Mouse (Mus musculus): ENCODE results near the gene Capg. TPM values are rescaled to one million over a fixed set of nuclear protein-coding genes. Genes with fewer than 3 reads are reported as not detected.

Capg gene
- polyA plus RNA-seq, 1 experiment from 2014 or later, result 148 TPM

DNA sequence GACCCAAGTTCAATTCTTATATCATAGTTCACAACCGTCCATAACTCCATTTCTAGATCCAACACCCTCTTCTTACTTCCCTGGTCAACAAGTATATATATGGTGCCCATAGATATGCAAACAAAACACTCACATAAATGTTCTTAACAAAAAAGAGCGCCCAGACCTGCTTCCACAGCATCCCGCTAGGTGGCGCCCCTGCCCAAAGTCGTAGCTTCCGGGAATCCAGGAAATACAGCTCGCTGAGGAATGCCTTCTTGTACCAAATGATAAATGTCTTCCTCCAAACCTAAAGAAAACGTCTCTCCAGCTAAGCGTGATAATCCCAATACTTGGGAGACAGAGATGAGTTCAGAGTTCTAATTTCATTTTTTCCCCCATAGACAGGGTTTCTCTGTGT is 9.0 kb upstream of the Capg start:
- 7% methylated on average over 9 of the region's 9 CpGs for WGBS
- no peak for ATAC-seq
- H3K27me3 ChIP-seq (replicated peaks; ENCODE audit: insufficient read depth, low read length), result no peaks in the 10 kb centered on the region
- peak; percentile 94 for TF ChIP-seq CTCF (IDR thresholded peaks at IDR 0.05)
- TF ChIP-seq EP300 (IDR thresholded peaks at IDR 0.05), result peak; percentile 40; the same call in 1 of the 2 replicates
- H3K9ac ChIP-seq (replicated peaks; ENCODE audit: low read depth), result no peak overlapping the region
- no peaks in the 10 kb centered on the region for H3K36me3 ChIP-seq (ENCODE audit: insufficient read depth, low read length)
- H3K4me2 ChIP-seq (replicated peaks; ENCODE audit: low read depth, low read length), result no peak overlapping the region
- H3K27ac ChIP-seq (ENCODE audit: low read length), result no peak overlapping the region
- no peak overlapping the region for H3K4me3 ChIP-seq (ENCODE audit: low read depth, low read length)
- DNase-seq (ENCODE audit: low spot score), result peak; percentile 90
- no peaks in the 10 kb centered on the region for H3K9me3 ChIP-seq (ENCODE audit: low read length)
- H3K4me1 ChIP-seq (ENCODE audit: insufficient read depth, low read depth, low read length), result peaks cover 2% of the 10 kb centered on the region; the same call in 1 of the 2 replicates

DNA sequence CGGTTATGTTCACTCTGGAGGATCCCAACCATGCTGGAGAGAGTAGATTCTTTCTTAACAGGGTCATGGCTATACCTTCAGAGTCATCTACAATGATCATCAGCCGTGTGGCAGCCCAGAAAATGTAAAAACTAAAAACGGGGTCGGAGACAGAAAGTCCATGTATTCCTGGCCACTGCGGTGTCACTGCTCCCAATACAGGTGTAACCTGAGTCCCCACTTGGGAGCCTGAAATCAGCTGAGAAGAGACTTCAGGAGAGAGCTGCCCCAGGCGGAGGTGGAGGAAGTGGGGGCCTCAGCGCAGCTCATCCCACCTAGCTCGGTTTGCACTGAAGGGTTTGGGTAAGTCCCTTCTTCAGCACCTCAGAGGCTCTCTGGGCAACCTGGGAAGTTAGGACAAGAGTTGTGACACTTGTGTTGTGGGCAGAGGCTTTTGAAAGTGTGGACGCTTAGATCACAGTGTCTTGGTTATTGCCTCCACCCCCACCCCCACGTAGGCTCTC is 6.1 kb upstream of the Capg start:
- peak overlapping the region; percentile 75 for H3K4me2 ChIP-seq (replicated peaks; ENCODE audit: low read depth, low read length)
- H3K27ac ChIP-seq (ENCODE audit: low read length), result peak overlapping the region; percentile 73
- no peak for TF ChIP-seq EP300 (IDR thresholded peaks at IDR 0.05)
- no peak for TF ChIP-seq CTCF (IDR thresholded peaks at IDR 0.05)
- peak overlapping the region; percentile 44 for H3K9ac ChIP-seq (replicated peaks; ENCODE audit: low read depth)
- H3K9me3 ChIP-seq (ENCODE audit: low read length), result no peaks in the 10 kb centered on the region
- DNase-seq (ENCODE audit: low spot score) (no peak), ATAC-seq (peak; percentile 4; the same call in 1 of the 2 replicates)
- H3K4me1 ChIP-seq (ENCODE audit: insufficient read depth, low read depth, low read length), result peaks cover 2% of the 10 kb centered on the region; the same call in 1 of the 2 replicates
- no peaks in the 10 kb centered on the region for H3K27me3 ChIP-seq (replicated peaks; ENCODE audit: insufficient read depth, low read length)
- peak overlapping the region; percentile 44 for H3K4me3 ChIP-seq (ENCODE audit: low read depth, low read length)
- 49% methylated on average over 10 of the region's 10 CpGs for WGBS
- H3K36me3 ChIP-seq (ENCODE audit: insufficient read depth, low read length), result no peaks in the 10 kb centered on the region

DNA sequence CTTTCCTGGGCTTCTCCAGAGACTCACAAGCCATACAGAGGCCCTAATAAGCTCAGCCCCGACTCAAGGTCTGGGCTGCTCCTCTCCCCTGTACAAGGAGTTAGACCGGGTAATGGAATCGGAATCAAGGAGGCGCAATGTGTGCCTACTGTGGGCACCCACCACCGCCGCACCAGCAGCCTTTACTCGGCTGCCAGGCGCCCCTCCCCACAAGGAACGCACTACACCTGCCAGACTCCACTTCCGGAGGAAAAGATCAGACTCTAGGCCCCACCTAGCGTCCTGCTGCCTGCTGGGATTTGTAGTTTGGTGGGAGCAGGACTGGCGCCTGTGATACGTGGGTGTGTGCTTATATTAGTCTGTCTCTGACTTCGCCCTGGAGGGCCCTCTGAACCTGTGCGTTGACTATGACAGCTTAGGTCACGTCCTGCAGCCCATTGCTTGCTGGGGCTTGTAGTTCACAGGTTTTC is 5.6 kb upstream of the Capg start:
- Histone ChIP-seq H3K9ac (replicated peaks; ENCODE audit: low read depth) (peak overlapping the region; percentile 44), H3K4me2 (replicated peaks; ENCODE audit: low read depth, low read length) (peak overlapping the region; percentile 75), H3K27me3 (replicated peaks; ENCODE audit: insufficient read depth, low read length) (no peaks in the 10 kb centered on the region), H3K4me3 (ENCODE audit: low read depth, low read length) (peak overlapping the region; percentile 44), H3K4me1 (ENCODE audit: insufficient read depth, low read depth, low read length) (peaks cover 2% of the 10 kb centered on the region; the same call in 1 of the 2 replicates), H3K9me3 (ENCODE audit: low read length) (no peaks in the 10 kb centered on the region), H3K36me3 (ENCODE audit: insufficient read depth, low read length) (no peaks in the 10 kb centered on the region), H3K27ac (ENCODE audit: low read length) (peak overlapping the region; percentile 73)
- 4% methylated on average over 16 of the region's 16 CpGs for WGBS
- TF ChIP-seq CTCF (IDR thresholded peaks at IDR 0.05) (peak; percentile 41), EP300 (IDR thresholded peaks at IDR 0.05) (no peak)
- ATAC-seq, result peak; percentile 99
- DNase-seq (ENCODE audit: low spot score), result peak; percentile 97

DNA sequence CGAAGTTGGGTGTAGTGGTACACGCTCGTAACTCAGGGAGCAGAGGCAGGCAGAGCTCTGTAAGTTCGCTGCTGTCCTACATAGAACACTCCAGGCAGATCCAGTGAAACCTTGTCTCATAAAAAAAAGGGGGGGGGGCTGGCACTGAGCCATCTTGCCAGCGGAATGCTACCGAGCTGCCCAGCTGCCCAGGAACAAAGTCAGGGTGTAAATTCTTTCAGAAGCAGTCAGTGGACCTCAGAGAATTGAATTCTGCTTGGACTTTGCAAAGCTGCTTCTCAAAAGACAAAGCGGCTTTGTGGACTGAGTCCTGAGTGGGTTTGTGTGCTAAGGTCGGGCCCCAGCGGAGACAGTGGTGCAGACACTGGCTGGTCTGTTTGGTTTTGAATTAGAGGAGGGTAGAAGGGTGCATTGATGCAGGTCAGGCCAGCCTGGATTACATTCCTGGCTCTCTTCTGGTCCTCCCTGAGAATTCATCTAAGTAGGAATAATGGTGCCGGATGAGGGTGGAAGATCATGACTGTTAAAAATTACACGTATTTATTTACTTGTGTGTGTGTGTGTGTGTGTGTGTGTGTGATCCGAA is 833 bp upstream of the Capg start:
- no peak for ATAC-seq
- TF ChIP-seq CTCF (IDR thresholded peaks at IDR 0.05) (no peak), EP300 (IDR thresholded peaks at IDR 0.05) (no peak)
- peak overlapping the region; percentile 92; the same call in 1 of the 2 replicates for H3K27ac ChIP-seq (ENCODE audit: low read length)
- no peaks in the 10 kb centered on the region for H3K36me3 ChIP-seq (ENCODE audit: insufficient read depth, low read length)
- no peaks in the 10 kb centered on the region for H3K27me3 ChIP-seq (replicated peaks; ENCODE audit: insufficient read depth, low read length)
- WGBS, result 57% methylated on average over 12 of the region's 12 CpGs
- H3K4me2 ChIP-seq (replicated peaks; ENCODE audit: low read depth, low read length), result no peak overlapping the region
- H3K9me3 ChIP-seq (ENCODE audit: low read length), result no peaks in the 10 kb centered on the region
- H3K4me1 ChIP-seq (ENCODE audit: insufficient read depth, low read depth, low read length), result peaks cover under 1% of the 10 kb centered on the region; the same call in 1 of the 2 replicates
- no peak overlapping the region for H3K4me3 ChIP-seq (ENCODE audit: low read depth, low read length)
- DNase-seq (ENCODE audit: low spot score), result no peak
- no peak overlapping the region for H3K9ac ChIP-seq (replicated peaks; ENCODE audit: low read depth)

DNA sequence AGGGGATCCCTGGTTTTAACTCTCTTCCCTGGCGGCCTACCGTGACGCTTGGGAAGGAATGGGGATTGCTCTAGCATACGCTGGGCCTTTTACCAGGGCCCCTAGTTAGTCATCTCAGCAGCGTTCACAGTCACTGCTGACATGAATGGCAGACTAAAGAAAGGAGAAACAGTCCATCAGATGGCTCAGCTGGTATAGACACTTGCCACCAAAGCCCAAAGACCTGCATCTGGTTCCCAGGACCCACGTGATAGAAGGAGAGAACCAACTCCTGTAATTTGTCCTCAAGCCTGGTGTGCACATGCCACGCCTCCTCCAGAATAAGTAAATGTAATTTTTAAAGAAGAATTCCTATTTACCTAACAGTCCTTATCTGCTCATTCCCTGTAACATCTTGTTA is 1.2 kb downstream of the Capg start:
- Histone ChIP-seq H3K27me3 (replicated peaks; ENCODE audit: insufficient read depth, low read length) (no peaks in the 10 kb centered on the region), H3K27ac (ENCODE audit: low read length) (no peak overlapping the region), H3K36me3 (ENCODE audit: insufficient read depth, low read length) (no peaks in the 10 kb centered on the region), H3K4me2 (replicated peaks; ENCODE audit: low read depth, low read length) (no peak overlapping the region), H3K9ac (replicated peaks; ENCODE audit: low read depth) (no peak overlapping the region), H3K9me3 (ENCODE audit: low read length) (no peaks in the 10 kb centered on the region), H3K4me3 (ENCODE audit: low read depth, low read length) (no peak overlapping the region), H3K4me1 (ENCODE audit: insufficient read depth, low read depth, low read length) (no peaks in the 10 kb centered on the region)
- no peak for TF ChIP-seq CTCF (IDR thresholded peaks at IDR 0.05)
- no peak for TF ChIP-seq EP300 (IDR thresholded peaks at IDR 0.05)
- ATAC-seq (no peak), DNase-seq (ENCODE audit: low spot score) (no peak)
- WGBS, result 70% methylated on average over 7 of the region's 7 CpGs

DNA sequence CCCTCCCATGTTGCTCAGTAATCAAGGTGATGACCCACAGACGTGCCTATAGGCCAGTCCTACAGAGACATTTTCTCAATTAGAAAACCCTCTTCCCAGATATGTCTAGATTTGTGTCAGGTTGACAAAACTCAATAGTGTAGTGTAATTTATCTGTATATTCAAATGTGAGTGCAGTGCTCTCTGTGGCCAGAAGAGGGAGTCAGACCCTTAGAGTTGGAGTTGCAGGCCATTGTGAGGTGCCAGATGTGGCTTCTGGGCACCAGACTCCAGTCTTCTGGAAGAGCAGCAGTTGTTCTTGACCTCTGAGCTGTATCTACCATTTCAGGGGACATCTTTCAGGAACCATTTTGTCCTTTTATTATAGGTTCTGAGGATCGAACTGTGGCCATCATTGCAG is 2.9 kb downstream of the Capg start:
- no peak for DNase-seq (ENCODE audit: low spot score)
- ATAC-seq, result no peak
- no peak overlapping the region for H3K9ac ChIP-seq (replicated peaks; ENCODE audit: low read depth)
- no peak overlapping the region for H3K4me2 ChIP-seq (replicated peaks; ENCODE audit: low read depth, low read length)
- H3K4me1 ChIP-seq (ENCODE audit: insufficient read depth, low read depth, low read length), result no peaks in the 10 kb centered on the region
- no peaks in the 10 kb centered on the region for H3K36me3 ChIP-seq (ENCODE audit: insufficient read depth, low read length)
- peak; percentile 45 for TF ChIP-seq CTCF (IDR thresholded peaks at IDR 0.05)
- no peak for TF ChIP-seq EP300 (IDR thresholded peaks at IDR 0.05)
- no peak overlapping the region for H3K4me3 ChIP-seq (ENCODE audit: low read depth, low read length)
- no peaks in the 10 kb centered on the region for H3K9me3 ChIP-seq (ENCODE audit: low read length)
- no peaks in the 10 kb centered on the region for H3K27me3 ChIP-seq (replicated peaks; ENCODE audit: insufficient read depth, low read length)
- no peak overlapping the region for H3K27ac ChIP-seq (ENCODE audit: low read length)
- 98% methylated on average over 2 of the region's 2 CpGs for WGBS
